Mouse (Mus musculus) myocyte (in vitro differentiated cells): ENCODE results near the gene Orai3. TPM values are rescaled to one million over a fixed set of nuclear protein-coding genes. Genes with fewer than 3 reads are reported as not detected.
A peak's percentile ranks its signal among the peaks of the same experiment; 100 is the strongest.

Source experiments
- H3K27me3 ChIP-seq: one replicate; pipeline ENCODE4 v1.6.1; 2011; ENCODE audit not compliant: control insufficient read depth, insufficient read depth, insufficient read length
- H3K36me3 ChIP-seq: one replicate; pipeline ENCODE4 v1.6.1; 2011; ENCODE audit not compliant: control insufficient read depth, insufficient read depth
- H3K4me2 ChIP-seq: one replicate; pipeline ENCODE4 v1.6.1; 2011; ENCODE audit warnings: low read depth, control low read depth
- H3K4me3 ChIP-seq: one replicate; pipeline ENCODE4 v1.5.1; 2011; ENCODE audit warnings: mild to moderate bottlenecking, control low read depth, moderate library complexity
- H3K79me2 ChIP-seq: one replicate; pipeline ENCODE4 v1.6.1; 2011; ENCODE audit not compliant: control insufficient read depth, insufficient read depth
- H3ac ChIP-seq: one replicate; pipeline ENCODE4 v1.6.1; 2011; ENCODE audit not compliant: control insufficient read depth, insufficient read length
- CEBPB ChIP-seq: IDR thresholded peaks from 2 replicates; pipeline ENCODE4 v1.6.1; 2011; ENCODE audit warnings: mild to moderate bottlenecking, moderate library complexity; ENCODE audit not compliant: poor library complexity, insufficient read depth, severe bottlenecking
- E2F4 ChIP-seq: IDR thresholded peaks from one replicate; pipeline ENCODE4 v1.6.1; 2011; ENCODE audit warnings: mild to moderate bottlenecking, control low read depth, moderate library complexity; ENCODE audit not compliant: insufficient read depth
- MAX ChIP-seq: IDR thresholded peaks from one replicate; pipeline ENCODE4 v1.6.1; 2011; ENCODE audit warnings: low read depth, mild to moderate bottlenecking, control low read depth
- MYOD1 ChIP-seq, 3 experiments: IDR thresholded peaks; one replicate each; pipeline ENCODE4 v1.6.1; 2011; ENCODE audit warnings: control low read depth in 2 of 3, low read depth in 2 of 3, mild to moderate bottlenecking in 2 of 3, moderate library complexity in 1 of 3; ENCODE audit not compliant: insufficient read length in 2 of 3, control insufficient read depth in 1 of 3
- MYOG ChIP-seq, 3 experiments: IDR thresholded peaks; one replicate each; pipeline ENCODE4 v1.6.1; 2011; ENCODE audit warnings: control low read depth in 2 of 3, low read depth in 2 of 3, mild to moderate bottlenecking in 2 of 3; ENCODE audit not compliant: insufficient read length in 2 of 3, control insufficient read depth in 1 of 3, insufficient read depth in 1 of 3
- POLR2A ChIP-seq: IDR thresholded peaks from one replicate; pipeline ENCODE4 v1.6.1; 2011; ENCODE audit warnings: low read depth, mild to moderate bottlenecking, control low read depth, moderate library complexity; ENCODE audit not compliant: insufficient read length
- POLR2AphosphoS2 ChIP-seq: IDR thresholded peaks from one replicate; pipeline ENCODE4 v1.6.1; 2011; ENCODE audit warnings: low read depth, control low read depth; ENCODE audit not compliant: insufficient read length
- REST ChIP-seq: IDR thresholded peaks from one replicate; pipeline ENCODE4 v1.6.1; 2011; ENCODE audit warnings: mild to moderate bottlenecking, control low read depth, moderate library complexity; ENCODE audit not compliant: insufficient read depth, insufficient read length
- SRF ChIP-seq: IDR thresholded peaks from one replicate; pipeline ENCODE4 v1.6.1; 2011; ENCODE audit warnings: low read depth; ENCODE audit not compliant: control insufficient read depth, insufficient read length
- TCF12 ChIP-seq: IDR thresholded peaks from one replicate; pipeline ENCODE4 v1.6.1; 2011; ENCODE audit warnings: mild to moderate bottlenecking, control low read depth; ENCODE audit not compliant: poor library complexity, insufficient read depth, severe bottlenecking
- TCF3 ChIP-seq: IDR thresholded peaks from one replicate; pipeline ENCODE4 v1.6.1; 2011; ENCODE audit warnings: low read depth, control low read depth; ENCODE audit not compliant: insufficient read length
- USF1 ChIP-seq: IDR thresholded peaks from one replicate; pipeline ENCODE4 v1.6.1; 2011; ENCODE audit warnings: low read depth, mild to moderate bottlenecking, control low read depth, moderate library complexity
- polyA plus RNA-seq: library from polyadenylated mRNA; unstranded; fragments of >200 nt; fragmentation: generic; extraction: Trizol; gene quantifications from one replicate; pipeline ENCODE4 v1.2.1, GENCODE M21; 2012; ENCODE audit warnings: missing spikeins

Gene Orai3
- polyA plus RNA-seq, 1 experiment, result 16.3 TPM

GRCm38 (mm10) chr7:127800435-127801009 is 30.9 kb downstream of the Orai3 start, which contains the start of gene Hsd3b7:
Gene Hsd3b7 (plus strand): TSS chr7:127800604.
- Histone ChIP-seq H3K79me2 (no peaks in the 10 kb centered on the region), H3K4me2 (peak within 1 kb of the TSS; percentile 74), H3K4me3 (no peak within 1 kb of the TSS), H3K36me3 (peaks cover 10% of the 10 kb centered on the region), H3ac (no peak within 1 kb of the TSS), H3K27me3 (no peaks in the 10 kb centered on the region)
- TF ChIP-seq POLR2AphosphoS2 (peak; percentile 95), POLR2A (peak; percentile 70), MYOG (IDR thresholded peaks at IDR 0.05; ENCODE audit: control insufficient read depth in 1 of 3, insufficient read depth in 1 of 3, insufficient read length in 2 of 3, low read depth in 2 of 3) (no peak)

GRCm38 (mm10) chr7:127801010-127801621 is 31.5 kb downstream of the Orai3 start:
- no peak for TF ChIP-seq MYOD1 (IDR thresholded peaks at IDR 0.05; ENCODE audit: control insufficient read depth in 1 of 3, insufficient read length in 2 of 3, low read depth in 2 of 3)
- TF ChIP-seq MYOG (IDR thresholded peaks at IDR 0.05; ENCODE audit: control insufficient read depth in 1 of 3, insufficient read depth in 1 of 3, insufficient read length in 2 of 3, low read depth in 2 of 3), result peak in 1 of 3 experiments; percentile 4
- no peaks in the 10 kb centered on the region for H3K79me2 ChIP-seq
- H3K36me3 ChIP-seq, result peaks cover 10% of the 10 kb centered on the region
- no peak overlapping the region for H3K4me3 ChIP-seq
- no peak overlapping the region for H3ac ChIP-seq
- no peaks in the 10 kb centered on the region for H3K27me3 ChIP-seq
- H3K4me2 ChIP-seq, result peak overlapping the region; percentile 74

GRCm38 (mm10) chr7:127802313-127802712 is 32.7 kb downstream of the Orai3 start:
- Histone ChIP-seq H3ac (no peak overlapping the region), H3K4me2 (no peak overlapping the region), H3K36me3 (peaks cover 10% of the 10 kb centered on the region), H3K27me3 (no peaks in the 10 kb centered on the region), H3K79me2 (no peaks in the 10 kb centered on the region), H3K4me3 (no peak overlapping the region)
- TF ChIP-seq POLR2A, result no peak
- TF ChIP-seq TCF3, result no peak

- TF ChIP-seq TCF3 (no peak), POLR2A (no peak), MYOD1 (IDR thresholded peaks at IDR 0.05; ENCODE audit: control insufficient read depth in 1 of 3, insufficient read length in 2 of 3, low read depth in 2 of 3) (no peak), CEBPB (no peak), USF1 (no peak), MAX (no peak), E2F4 (no peak), POLR2AphosphoS2 (no peak), SRF (no peak), REST (no peak), TCF12 (no peak)
- Histone ChIP-seq H3K79me2 (no peaks in the 10 kb centered on the region), H3ac (no peak overlapping the region), H3K36me3 (no peaks in the 10 kb centered on the region), H3K27me3 (no peaks in the 10 kb centered on the region), H3K4me2 (no peak overlapping the region), H3K4me3 (no peak overlapping the region)
These were observed 39.2 kb downstream of the Orai3 start for GRCm38 (mm10) chr7:127808821-127809220.

- H3K4me3 ChIP-seq, result no peak overlapping the region
- no peaks in the 10 kb centered on the region for H3K79me2 ChIP-seq
- no peaks in the 10 kb centered on the region for H3K36me3 ChIP-seq
- TF ChIP-seq POLR2A, result no peak
- no peak for TF ChIP-seq TCF3
- TF ChIP-seq E2F4, result no peak
- TF ChIP-seq TCF12, result no peak
- no peak for TF ChIP-seq USF1
- no peak for TF ChIP-seq POLR2AphosphoS2
- TF ChIP-seq SRF, result no peak
- TF ChIP-seq MYOG (IDR thresholded peaks at IDR 0.05; ENCODE audit: control insufficient read depth in 1 of 3, insufficient read depth in 1 of 3, insufficient read length in 2 of 3, low read depth in 2 of 3), result no peak
- no peak for TF ChIP-seq MYOD1 (IDR thresholded peaks at IDR 0.05; ENCODE audit: control insufficient read depth in 1 of 3, insufficient read length in 2 of 3, low read depth in 2 of 3)
- no peak for TF ChIP-seq MAX
- no peak for TF ChIP-seq REST
- TF ChIP-seq CEBPB, result no peak
- no peak overlapping the region for H3K4me2 ChIP-seq
- H3ac ChIP-seq, result no peak overlapping the region
- H3K27me3 ChIP-seq, result no peaks in the 10 kb centered on the region
These were observed 40.2 kb downstream of the Orai3 start for GRCm38 (mm10) chr7:127809846-127810245.
